Mouse (Mus musculus) hindbrain, embryonic 11.5 days (tissue): ENCODE data around the gene Galnt10. TPM values are rescaled to one million over a fixed set of nuclear protein-coding genes. Genes with fewer than 3 reads are reported as not detected.

Source experiments
- ATAC-seq: fragments of 200-750 bp; cut with Nextera tagmentation; 2 replicates; pipeline ENCODE4 v1.8.0; 2017; ENCODE audit warnings: mild to moderate bottlenecking, moderate TSS enrichment, moderate library complexity; ENCODE audit not compliant: low FRiP score
- DNase-seq: peaks from one replicate; pipeline ENCODE4 v3.0.0-alpha.2; 2015; ENCODE audit warnings: low spot score
- H3K27ac ChIP-seq: fragments of 300-500 bp; sonication (generic); 2 replicates; pipeline ENCODE4 v1.5.1; 2014; ENCODE audit warnings: mild to moderate bottlenecking, low read depth, low read length
- H3K27me3 ChIP-seq: fragments of 300-500 bp; sonication (generic); 2 replicates; pipeline ENCODE4 v1.6.1; 2014; ENCODE audit warnings: mild to moderate bottlenecking, low read length, moderate library complexity, mixed read lengths; ENCODE audit not compliant: control insufficient read depth, insufficient read depth
- H3K36me3 ChIP-seq: fragments of 300-500 bp; sonication (generic); 2 replicates; pipeline ENCODE4 v1.6.1; 2014; ENCODE audit warnings: mild to moderate bottlenecking, low read length, moderate library complexity, mixed read lengths; ENCODE audit not compliant: control insufficient read depth, insufficient read depth
- H3K4me1 ChIP-seq: fragments of 300-500 bp; sonication (generic); replicated peaks from 2 replicates; pipeline ENCODE4 v1.6.1; 2014; ENCODE audit warnings: low read length, mixed read lengths; ENCODE audit not compliant: control insufficient read depth, insufficient read depth
- H3K4me2 ChIP-seq: fragments of 300-500 bp; sonication (generic); replicated peaks from 2 replicates; pipeline ENCODE4 v1.6.1; 2014; ENCODE audit warnings: mild to moderate bottlenecking, low read depth, low read length
- H3K4me3 ChIP-seq: fragments of 300-500 bp; sonication (generic); 2 replicates; pipeline ENCODE4 v1.5.1; 2014; ENCODE audit warnings: low read depth, low read length
- H3K9ac ChIP-seq: fragments of 300-500 bp; sonication (generic); 2 replicates; pipeline ENCODE4 v1.6.1; 2014; ENCODE audit warnings: low read depth, low read length
- H3K9me3 ChIP-seq: fragments of 300-500 bp; sonication (generic); 2 replicates; pipeline ENCODE4 v1.6.1; 2016; ENCODE audit warnings: low read length; ENCODE audit not compliant: control insufficient read depth
- WGBS: fragments of 180-500 bp; shearing (Covaris S2); extraction: QIAGEN DNeasy Blood & Tissue Kit; methylation state at CpG from one replicate; pipeline ENCODE4 v1.1.7; 2014; 5-methylcytosine and 5-hydroxymethylcytosine counted together
- polyA plus RNA-seq: library from polyadenylated mRNA; unstranded; fragments of >200 nt; fragmentation: Nextera tagmentation; extraction: Ambion mirVana; gene quantifications from 2 replicates; pipeline ENCODE4 v1.2.1, GENCODE M21; 2014

The Galnt10 gene
- polyA plus RNA-seq: 9.7 and 12.0 TPM in 2 replicates

GRCm38 (mm10) chr11:57645018-57645559 lies at the start of gene Galnt10:
TSS of gene Galnt10 (plus strand) at chr11:57645442.
- under 1% methylated on average over 44 of the region's 60 CpGs for WGBS
- ATAC-seq: peak; percentile 88

GRCm38 (mm10) chr11:57595899-57596298 lies 49.3 kb upstream of the Galnt10 start:
- Histone ChIP-seq H3K9me3 (no peaks in the 10 kb centered on the region), H3K4me1 (0 out of 2 replicates have a peak, but pooled peaks cover 3% of the 10 kb centered on the region), H3K9ac (no peak overlapping the region), H3K36me3 (no peaks in the 10 kb centered on the region), H3K4me3 (no peak overlapping the region), H3K4me2 (no peak overlapping the region), H3K27me3 (no peaks in the 10 kb centered on the region), H3K27ac (no peak overlapping the region)
- 76% methylated on average over 5 of the region's 5 CpGs for WGBS
- DNase-seq: peak; percentile 22
- ATAC-seq: no peak

More at GRCm38 (mm10) chr11:57645018-57645559, at the start of gene Galnt10:
- H3K9ac ChIP-seq: peak within 1 kb of the TSS; percentile 93
- peak; percentile 89 for DNase-seq
- H3K4me2 ChIP-seq: peak within 1 kb of the TSS; percentile 95
- no peaks in the 10 kb centered on the region for H3K36me3 ChIP-seq
- H3K27me3 ChIP-seq: no peaks in the 10 kb centered on the region
- H3K4me3 ChIP-seq: peak within 1 kb of the TSS; percentile 65
- H3K27ac ChIP-seq: peak within 1 kb of the TSS; percentile 58
- H3K9me3 ChIP-seq: no peaks in the 10 kb centered on the region
- 0 out of 2 replicates have a peak, but pooled peaks cover 2% of the 10 kb centered on the region for H3K4me1 ChIP-seq

- 76% methylated on average over 5 of the region's 5 CpGs for WGBS
- H3K36me3 ChIP-seq: no peaks in the 10 kb centered on the region
- no peaks in the 10 kb centered on the region for H3K27me3 ChIP-seq
- H3K4me3 ChIP-seq: no peak overlapping the region
- no peak overlapping the region for H3K4me2 ChIP-seq
- H3K4me1 ChIP-seq: 0 out of 2 replicates have a peak, but pooled peaks cover 4% of the 10 kb centered on the region
- ATAC-seq: no peak
- DNase-seq: no peak
- no peak overlapping the region for H3K27ac ChIP-seq
- H3K9me3 ChIP-seq: no peaks in the 10 kb centered on the region
- H3K9ac ChIP-seq: no peak overlapping the region
Measured at GRCm38 (mm10) chr11:57598161-57598560, 47.1 kb upstream of the Galnt10 start.

- 57% methylated on average over 6 of the region's 6 CpGs for WGBS
- Histone ChIP-seq H3K4me2 (no peak overlapping the region), H3K4me1 (0 out of 2 replicates have a peak, but pooled peaks cover 4% of the 10 kb centered on the region), H3K9ac (no peak overlapping the region), H3K4me3 (no peak overlapping the region), H3K9me3 (no peaks in the 10 kb centered on the region), H3K27me3 (no peaks in the 10 kb centered on the region), H3K27ac (no peak overlapping the region), H3K36me3 (no peaks in the 10 kb centered on the region)
- ATAC-seq (no peak), DNase-seq (no peak)
Measured at GRCm38 (mm10) chr11:57599304-57599703, 45.9 kb upstream of the Galnt10 start.

GRCm38 (mm10) chr11:57600113-57600512 lies 45.1 kb upstream of the Galnt10 start:
- Histone ChIP-seq H3K27ac (no peak overlapping the region), H3K4me2 (no peak overlapping the region), H3K36me3 (no peaks in the 10 kb centered on the region), H3K27me3 (no peaks in the 10 kb centered on the region), H3K9me3 (no peaks in the 10 kb centered on the region), H3K9ac (no peak overlapping the region), H3K4me3 (no peak overlapping the region), H3K4me1 (0 out of 2 replicates have a peak, but pooled peaks cover 4% of the 10 kb centered on the region)
- WGBS: 23% methylated on average over 8 of the region's 8 CpGs
- ATAC-seq: no peak
- no peak for DNase-seq

- Histone ChIP-seq H3K36me3 (no peaks in the 10 kb centered on the region), H3K27ac (no peak overlapping the region), H3K27me3 (no peaks in the 10 kb centered on the region), H3K9ac (no peak overlapping the region), H3K4me3 (no peak overlapping the region), H3K4me2 (no peak overlapping the region), H3K4me1 (0 out of 2 replicates have a peak, but pooled peaks cover 4% of the 10 kb centered on the region), H3K9me3 (no peaks in the 10 kb centered on the region)
- 4% methylated on average over 4 of the region's 4 CpGs for WGBS
- ATAC-seq (no peak), DNase-seq (peak; percentile 25)
Measured at GRCm38 (mm10) chr11:57600621-57601121, 44.6 kb upstream of the Galnt10 start.

- ATAC-seq: no peak
- no peak overlapping the region for H3K9ac ChIP-seq
- no peaks in the 10 kb centered on the region for H3K36me3 ChIP-seq
- no peak for DNase-seq
- no peaks in the 10 kb centered on the region for H3K27me3 ChIP-seq
- no peak overlapping the region for H3K4me3 ChIP-seq
- no peak overlapping the region for H3K4me2 ChIP-seq
- no peaks in the 10 kb centered on the region for H3K9me3 ChIP-seq
- H3K4me1 ChIP-seq: 0 out of 2 replicates have a peak, but pooled peaks cover 4% of the 10 kb centered on the region
- WGBS: 85% methylated on average over 2 of the region's 2 CpGs
- H3K27ac ChIP-seq: no peak overlapping the region
Measured at GRCm38 (mm10) chr11:57601806-57602455, 43.3 kb upstream of the Galnt10 start.

- DNase-seq (no peak), ATAC-seq (no peak)
- Histone ChIP-seq H3K27ac (no peak overlapping the region), H3K4me3 (no peak overlapping the region), H3K4me2 (no peak overlapping the region), H3K9ac (no peak overlapping the region), H3K4me1 (0 out of 2 replicates have a peak, but pooled peaks cover 4% of the 10 kb centered on the region), H3K9me3 (no peaks in the 10 kb centered on the region), H3K27me3 (no peaks in the 10 kb centered on the region), H3K36me3 (no peaks in the 10 kb centered on the region)
- WGBS: 45% methylated on average over 5 of the region's 5 CpGs
Measured at GRCm38 (mm10) chr11:57605086-57605485, 40.2 kb upstream of the Galnt10 start.
